Mouse (Mus musculus) liver, embryonic 14.5 days (tissue): ENCODE results near the gene 0610012G03Rik.

Experiments
- CTCF ChIP-seq: IDR thresholded peaks from 2 replicates; pipeline ENCODE4 v1.5.1; 2016; ENCODE audit warnings: antibody characterized with exemption, low read depth, control low read depth
- EP300 ChIP-seq: IDR thresholded peaks from 2 replicates; pipeline ENCODE4 v1.6.1; 2016; ENCODE audit warnings: antibody characterized with exemption, low read depth

DNA sequence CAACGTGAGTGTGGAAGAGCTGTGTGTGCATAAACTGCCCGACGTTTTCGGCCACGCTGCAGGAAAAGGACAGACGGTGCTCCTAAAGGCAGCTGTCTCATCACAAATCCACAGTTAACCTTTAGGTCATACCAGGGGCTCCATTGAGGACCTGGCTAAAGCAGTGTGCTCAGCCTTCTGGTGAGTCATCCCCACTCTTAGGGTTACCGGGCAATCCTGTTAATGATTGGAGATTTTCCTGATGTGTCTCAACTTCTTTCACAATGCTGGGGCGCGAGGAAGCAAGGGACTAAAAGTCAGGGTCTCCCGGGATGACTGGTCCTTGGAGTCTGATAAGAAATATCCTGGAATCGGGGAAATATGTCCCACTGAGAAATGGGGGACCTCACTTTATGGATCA, 30.5 kb downstream of the 0610012G03Rik start:
- TF ChIP-seq CTCF: no peak
- no peak for TF ChIP-seq EP300
